ENCODE assay signal across 8 mouse cellular contexts in genomic region chr10:125786880-125787337, GRCm38 (mm10).
DNase-seq lines count a peak whose midpoint lies in the region; ATAC-seq lines count a peak whose summit lies in the region.

No protein-coding gene starts in this region.

- peak overlapping the region; percentile 56 for H3K4me2 ChIP-seq in intestine, embryonic 16.5 days (ENCODE audit: low read depth, low read length)

- H3K4me3 ChIP-seq in intestine, embryonic 16.5 days (ENCODE audit: low read length), result peak overlapping the region; percentile 24

- peak overlapping the region; percentile 72 for H3K27ac ChIP-seq in intestine, embryonic 16.5 days (ENCODE audit: low read length)

- peak; percentile 61 to 62 for DNase-seq in cerebellum, postnatal 10 days
- DNase-seq in cerebellum, adult 8-10 months, result no peak
- peak; percentile 12 for DNase-seq in ovary, postnatal 36 days (ENCODE audit: low spot score)
- DNase-seq in ovary, adult 18-20 months (ENCODE audit: low spot score), result no peak
- DNase-seq in neural tube, embryonic 10.5 days (ENCODE audit: extremely low spot score, low spot score), result peak; percentile 83
- no peak for DNase-seq in spleen, postnatal 10 days (ENCODE audit: low spot score in 2 of 2)

- peak overlapping the region; percentile 45 for H3K9ac ChIP-seq in intestine, embryonic 16.5 days (ENCODE audit: low read depth, low read length)

- no peaks in the 10 kb centered on the region for H3K36me3 ChIP-seq in intestine, embryonic 16.5 days (ENCODE audit: control insufficient read depth, insufficient read depth, low read length)

- H3K4me1 ChIP-seq in intestine, embryonic 16.5 days (ENCODE audit: control insufficient read depth, insufficient read depth, low read length), result peaks cover 15% of the 10 kb centered on the region

- no peaks in the 10 kb centered on the region for H3K9me3 ChIP-seq in intestine, embryonic 16.5 days (ENCODE audit: control insufficient read depth, low read length)

- 6% methylated on average over 17 of the region's 17 CpGs for WGBS in intestine, embryonic 16.5 days

- peak; percentile 63 for ATAC-seq in intestine, embryonic 16.5 days
- ATAC-seq in monocyte, adult 5-6 weeks (replicated peaks; ENCODE audit: insufficient number of reproducible peaks, low FRiP score, low TSS enrichment, poor library complexity, severe bottlenecking), result no peak

- no peaks in the 10 kb centered on the region for H3K27me3 ChIP-seq in intestine, embryonic 16.5 days (replicated peaks; ENCODE audit: control insufficient read depth, insufficient read depth, low read length)

Comparison
In these comparisons a context has a peak if more than half of its experiments do, and no peak if none do; other contexts are left out.
1. DNase-seq: peak in cerebellum, postnatal 10 days (2 of 2), ovary, postnatal 36 days (single experiment) and neural tube, embryonic 10.5 days (single experiment); none in cerebellum, adult 8-10 months (single experiment), ovary, adult 18-20 months (single experiment) and spleen, postnatal 10 days (0 of 2).